In genomic region chr14:101901976-101902375, GRCm38 (mm10) we compare ENCODE assay signal across 21 mouse cellular contexts.
A peak's percentile ranks its signal among the peaks of the same experiment; 100 is the strongest.
DNase-seq lines count a peak whose midpoint lies in the region; ATAC-seq and TF ChIP-seq lines count a peak whose summit lies in the region.
"Had no signal": no experiment of that assay in that cellular context is flagged by ENCODE, and none has a peak within 500 bp of the region (broad histone marks: within the 10 kb centered on the region; RNA-seq: fewer than 3 reads in every experiment).

No protein-coding gene starts in this region.

- peak overlapping the region; percentile 62 for H3K27ac ChIP-seq in gastrocnemius, adult 2 months
- peak overlapping the region; percentile 45; the same call in 1 of the 2 replicates for H3K27ac ChIP-seq in heart, embryonic 13.5 days (replicated peaks)
- no peak overlapping the region for H3K27ac ChIP-seq in heart, embryonic 11.5 days (ENCODE audit: low read depth, low read length)
- H3K27ac ChIP-seq in heart, postnatal 0 days (ENCODE audit: low read depth), result peak overlapping the region; percentile 35; the same call in 1 of the 2 replicates
- no peak overlapping the region for H3K27ac ChIP-seq in heart, embryonic 10.5 days
- H3K27ac ChIP-seq in layer of hippocampus, adult 2 months, result peak overlapping the region; percentile 37; the same call in 1 of the 2 replicates
- H3K27ac ChIP-seq: embryonic facial prominence, embryonic 12.5 days; forebrain, embryonic 15.5 days; hindbrain, embryonic 13.5 days; hindbrain, postnatal 0 days had no signal

- peaks cover 90% of the 10 kb centered on the region for H3K36me3 ChIP-seq in heart, embryonic 13.5 days
- peaks cover 9% of the 10 kb centered on the region; the same call in 1 of the 2 replicates for H3K36me3 ChIP-seq in heart, embryonic 11.5 days (ENCODE audit: control insufficient read depth, insufficient read depth, low read length)
- H3K36me3 ChIP-seq in heart, postnatal 0 days (replicated peaks; ENCODE audit: control insufficient read depth, insufficient read depth, low read length), result peaks cover 84% of the 10 kb centered on the region
- H3K36me3 ChIP-seq in heart, embryonic 10.5 days, result peaks cover 81% of the 10 kb centered on the region
- H3K36me3 ChIP-seq: embryonic facial prominence, embryonic 12.5 days; forebrain, embryonic 15.5 days; hindbrain, embryonic 13.5 days had no signal

- no peaks in the 10 kb centered on the region for H3K27me3 ChIP-seq in heart, embryonic 13.5 days (replicated peaks)
- H3K27me3 ChIP-seq in heart, embryonic 11.5 days (ENCODE audit: control insufficient read depth, insufficient read depth, low read length), result no peaks in the 10 kb centered on the region
- H3K27me3 ChIP-seq in heart, postnatal 0 days (ENCODE audit: control insufficient read depth, insufficient read depth, low read length), result no peaks in the 10 kb centered on the region
- H3K27me3 ChIP-seq in heart, embryonic 10.5 days (ENCODE audit: insufficient read depth, poor library complexity, severe bottlenecking), result no peaks in the 10 kb centered on the region
- H3K27me3 ChIP-seq: CH12.LX; embryonic facial prominence, embryonic 12.5 days; forebrain, embryonic 15.5 days; hindbrain, embryonic 13.5 days; Patski had no signal

- H3K4me1 ChIP-seq in heart, embryonic 13.5 days, result peaks cover 31% of the 10 kb centered on the region
- peaks cover 3% of the 10 kb centered on the region; the same call in 1 of the 2 replicates for H3K4me1 ChIP-seq in heart, embryonic 11.5 days (ENCODE audit: control insufficient read depth, insufficient read depth, low read length)
- peaks cover 27% of the 10 kb centered on the region for H3K4me1 ChIP-seq in heart, postnatal 0 days (ENCODE audit: control insufficient read depth, insufficient read depth)
- H3K4me1 ChIP-seq in heart, embryonic 10.5 days, result peaks cover 4% of the 10 kb centered on the region; the same call in 1 of the 2 replicates
- H3K4me1 ChIP-seq: forebrain, embryonic 15.5 days; hindbrain, embryonic 13.5 days had no signal

- ATAC-seq in heart, embryonic 13.5 days (ENCODE audit: extremely low read depth, insufficient number of reproducible peaks, low FRiP score, low TSS enrichment), result no peak
- ATAC-seq in heart, embryonic 11.5 days (replicated peaks; ENCODE audit: insufficient number of reproducible peaks, low FRiP score, low TSS enrichment), result no peak
- 0 out of 2 replicates have a peak, but pooled peaks have one; percentile 9 for ATAC-seq in heart, postnatal 0 days (ENCODE audit: insufficient read depth, low read depth)
- ATAC-seq: activated CD4-positive, CD25-positive, alpha-beta regulatory T cell, adult 4 months; forebrain, embryonic 15.5 days; hindbrain, postnatal 0 days; Patski had no signal

- DNase-seq in gastrocnemius, adult 2 months, result peak; percentile 64
- DNase-seq in gastrocnemius, postnatal 4 days (ENCODE audit: low spot score in 2 of 2), result no peak
- no peak for DNase-seq in heart, postnatal 0 days (ENCODE audit: low spot score)
- DNase-seq in heart, embryonic 10.5 days (ENCODE audit: low spot score), result no peak
- no peak for DNase-seq in layer of hippocampus, adult 2 months (ENCODE audit: low spot score in 2 of 2)
- DNase-seq in layer of hippocampus, postnatal 10 days (ENCODE audit: low spot score in 2 of 2), result no peak
- DNase-seq: adrenal gland, postnatal 14 days; cerebellum, adult 11-12 months; cerebellum, adult 9-10 months; cerebellum, postnatal 25 days; kidney, adult 11 months; kidney, postnatal 14 days had no signal

- no peak overlapping the region for H3K9ac ChIP-seq in heart, embryonic 13.5 days
- no peak overlapping the region for H3K9ac ChIP-seq in heart, embryonic 11.5 days (ENCODE audit: low read depth, low read length)
- no peak overlapping the region for H3K9ac ChIP-seq in heart, postnatal 0 days (replicated peaks; ENCODE audit: low read depth, low read length)
- H3K9ac ChIP-seq: embryonic facial prominence, embryonic 12.5 days; forebrain, embryonic 15.5 days; hindbrain, embryonic 13.5 days had no signal

- TF ChIP-seq EP300 in heart, postnatal 0 days (IDR thresholded peaks at IDR 0.05; ENCODE audit: low read depth), result no peak

- intact Hi-C loops in gastrocnemius, adult 2 months (cut with DNase I), result loop anchor here (5.0 kb wide), 1 partner anchor 120 kb away; no protein-coding TSS in a partner anchor

- WGBS in heart, embryonic 13.5 days, result 66% methylated on average over 7 of the region's 7 CpGs
- WGBS in heart, embryonic 11.5 days (ENCODE audit: insufficient replicate concordance), result 78% methylated on average over 7 of the region's 7 CpGs
- WGBS in heart, postnatal 0 days, result 38% methylated on average over 7 of the region's 7 CpGs
- 72% methylated on average over 7 of the region's 7 CpGs for WGBS in heart, embryonic 10.5 days

- no peak for TF ChIP-seq CTCF in gastrocnemius, adult 2 months (IDR thresholded peaks at IDR 0.05)
- no peak for TF ChIP-seq CTCF in heart, postnatal 0 days (IDR thresholded peaks at IDR 0.05; ENCODE audit: low read depth)
- TF ChIP-seq CTCF in layer of hippocampus, adult 2 months (conservative IDR thresholded peaks at IDR 0.05), result no peak

- H3K4me3 ChIP-seq in gastrocnemius, adult 2 months, result no peak overlapping the region
- no peak overlapping the region for H3K4me3 ChIP-seq in heart, embryonic 13.5 days
- no peak overlapping the region for H3K4me3 ChIP-seq in heart, embryonic 11.5 days (ENCODE audit: low read depth, low read length)
- no peak overlapping the region for H3K4me3 ChIP-seq in heart, postnatal 0 days (ENCODE audit: low read depth, low read length)
- H3K4me3 ChIP-seq in heart, embryonic 10.5 days, result no peak overlapping the region
- no peak overlapping the region for H3K4me3 ChIP-seq in layer of hippocampus, adult 2 months
- H3K4me3 ChIP-seq: embryonic facial prominence, embryonic 12.5 days; forebrain, embryonic 15.5 days; hindbrain, embryonic 13.5 days had no signal

- H3K9me3 ChIP-seq in heart, embryonic 13.5 days, result no peaks in the 10 kb centered on the region
- no peaks in the 10 kb centered on the region for H3K9me3 ChIP-seq in heart, embryonic 11.5 days (replicated peaks; ENCODE audit: control insufficient read depth, low read length)
- H3K9me3 ChIP-seq in heart, postnatal 0 days (replicated peaks; ENCODE audit: control insufficient read depth, low read length), result no peaks in the 10 kb centered on the region
- H3K9me3 ChIP-seq in heart, embryonic 10.5 days, result no peaks in the 10 kb centered on the region
- H3K9me3 ChIP-seq: embryonic facial prominence, embryonic 12.5 days; forebrain, embryonic 15.5 days; hindbrain, embryonic 13.5 days had no signal

- H3K4me2 ChIP-seq in heart, embryonic 13.5 days, result no peak overlapping the region
- no peak overlapping the region for H3K4me2 ChIP-seq in heart, embryonic 11.5 days
- no peak overlapping the region for H3K4me2 ChIP-seq in heart, postnatal 0 days (ENCODE audit: low read depth, low read length)
- H3K4me2 ChIP-seq: embryonic facial prominence, embryonic 12.5 days; forebrain, embryonic 15.5 days; hindbrain, embryonic 13.5 days had no signal

Comparison
In these comparisons a context has a peak if more than half of its experiments do, and no peak if none do; other contexts are left out.
1. H3K27ac ChIP-seq: peak in gastrocnemius, adult 2 months (single experiment), heart, embryonic 13.5 days (single experiment), heart, postnatal 0 days (single experiment) and layer of hippocampus, adult 2 months (single experiment); none in heart, embryonic 11.5 days (single experiment) and heart, embryonic 10.5 days (single experiment).